Mouse (Mus musculus) heart, embryonic 16.5 days (tissue): Measurements from ENCODE around the gene Cldn2. TPM values are rescaled to one million over a fixed set of nuclear protein-coding genes. Genes with fewer than 3 reads are reported as not detected.

Experiments used
- ATAC-seq: fragments of 200-750 bp; cut with Nextera tagmentation; replicated peaks from 2 replicates; pipeline ENCODE4 v1.8.0; 2017; ENCODE audit warnings: moderate number of reproducible peaks; ENCODE audit not compliant: insufficient read depth, low FRiP score; ENCODE audit errors: extremely low read depth
- H3K27ac ChIP-seq: fragments of 300-500 bp; sonication (generic); 2 replicates; pipeline ENCODE4 v1.5.1; 2014; ENCODE audit warnings: mild to moderate bottlenecking, low read length, control low read depth, moderate library complexity
- H3K27me3 ChIP-seq: fragments of 300-500 bp; sonication (generic); 2 replicates; pipeline ENCODE4 v1.6.1; 2014; ENCODE audit warnings: low read length, mixed read lengths; ENCODE audit not compliant: control insufficient read depth, insufficient read depth
- H3K36me3 ChIP-seq: fragments of 300-500 bp; sonication (generic); 2 replicates; pipeline ENCODE4 v1.6.1; 2014; ENCODE audit not compliant: control insufficient read depth, insufficient read depth
- H3K4me1 ChIP-seq: fragments of 300-500 bp; sonication (generic); 2 replicates; pipeline ENCODE4 v1.6.1; 2014; ENCODE audit warnings: low read length, mixed read lengths; ENCODE audit not compliant: control insufficient read depth, insufficient read depth
- H3K4me2 ChIP-seq: fragments of 300-500 bp; sonication (generic); 2 replicates; pipeline ENCODE4 v1.6.1; 2014; ENCODE audit warnings: low read depth, mild to moderate bottlenecking, control low read depth, low read length
- H3K4me3 ChIP-seq: fragments of 300-500 bp; sonication (generic); 2 replicates; pipeline ENCODE4 v1.5.1; 2014; ENCODE audit warnings: mild to moderate bottlenecking, control low read depth, low read length
- H3K9ac ChIP-seq: fragments of 300-500 bp; sonication (generic); 2 replicates; pipeline ENCODE4 v1.6.1; 2014; ENCODE audit warnings: low read length, control low read depth
- H3K9me3 ChIP-seq: fragments of 300-500 bp; sonication (generic); replicated peaks from 2 replicates; pipeline ENCODE4 v1.6.1; 2016; ENCODE audit warnings: low read length; ENCODE audit not compliant: control insufficient read depth
- whole genome bisulfite sequencing: fragments of 180-500 bp; shearing (Covaris S2); extraction: QIAGEN DNeasy Blood & Tissue Kit; methylation state at CpG from one replicate; pipeline ENCODE4 v1.1.7; 2014; 5-methylcytosine and 5-hydroxymethylcytosine counted together
- polyA plus RNA-seq: library from polyadenylated mRNA; unstranded; fragments of >200 nt; fragmentation: Nextera tagmentation; extraction: Ambion mirVana; gene quantifications from 2 replicates; pipeline ENCODE4 v1.2.1, GENCODE M21; 2015

Gene Cldn2
- polyA plus RNA-seq, 1 experiment from 2014 or later = 0.58 TPM

GRCm38 (mm10) chrX:139799953-139800352, 675 bp upstream of the Cldn2 start:
- H3K4me1 ChIP-seq = no peaks in the 10 kb centered on the region
- no peak overlapping the region for H3K9ac ChIP-seq
- H3K4me2 ChIP-seq = no peak overlapping the region
- H3K9me3 ChIP-seq = no peaks in the 10 kb centered on the region
- no peaks in the 10 kb centered on the region for H3K36me3 ChIP-seq
- no peaks in the 10 kb centered on the region for H3K27me3 ChIP-seq
- no peak overlapping the region for H3K4me3 ChIP-seq
- WGBS = 66% methylated on average over 3 of the region's 3 CpGs
- no peak overlapping the region for H3K27ac ChIP-seq
- no peak for ATAC-seq

GRCm38 (mm10) chrX:139803028-139803427, 2.4 kb downstream of the Cldn2 start:
- H3K4me2 ChIP-seq = no peak overlapping the region
- no peak overlapping the region for H3K4me3 ChIP-seq
- no peak overlapping the region for H3K27ac ChIP-seq
- H3K9me3 ChIP-seq = no peaks in the 10 kb centered on the region
- H3K36me3 ChIP-seq = no peaks in the 10 kb centered on the region
- WGBS = 69% methylated on average over 2 of the region's 2 CpGs
- H3K4me1 ChIP-seq = no peaks in the 10 kb centered on the region
- no peak overlapping the region for H3K9ac ChIP-seq
- H3K27me3 ChIP-seq = no peaks in the 10 kb centered on the region
- no peak for ATAC-seq

- Histone ChIP-seq H3K4me2 (no peak overlapping the region), H3K9me3 (no peaks in the 10 kb centered on the region), H3K27me3 (no peaks in the 10 kb centered on the region), H3K27ac (no peak overlapping the region), H3K4me1 (no peaks in the 10 kb centered on the region), H3K4me3 (no peak overlapping the region), H3K36me3 (no peaks in the 10 kb centered on the region), H3K9ac (no peak overlapping the region)
- no peak for ATAC-seq
- WGBS = 93% methylated on average over 4 of the region's 4 CpGs
Observed at GRCm38 (mm10) chrX:139805918-139806317, 5.3 kb downstream of the Cldn2 start.

- Histone ChIP-seq H3K9me3 (no peaks in the 10 kb centered on the region), H3K27ac (no peak overlapping the region), H3K36me3 (no peaks in the 10 kb centered on the region), H3K9ac (no peak overlapping the region), H3K4me2 (no peak overlapping the region), H3K27me3 (no peaks in the 10 kb centered on the region), H3K4me3 (no peak overlapping the region), H3K4me1 (no peaks in the 10 kb centered on the region)
- no peak for ATAC-seq
- WGBS = 56% methylated on average over 2 of the region's 2 CpGs
Observed at GRCm38 (mm10) chrX:139807391-139807790, 6.8 kb downstream of the Cldn2 start.

GRCm38 (mm10) chrX:139808085-139808484, 7.5 kb downstream of the Cldn2 start:
- WGBS = 45% methylated on average over 4 of the region's 4 CpGs
- H3K9me3 ChIP-seq = no peaks in the 10 kb centered on the region

GRCm38 (mm10) chrX:139808501-139808900, 7.9 kb downstream of the Cldn2 start:
- Histone ChIP-seq H3K9ac (no peak overlapping the region), H3K9me3 (no peaks in the 10 kb centered on the region), H3K36me3 (no peaks in the 10 kb centered on the region), H3K4me3 (no peak overlapping the region), H3K27me3 (no peaks in the 10 kb centered on the region), H3K4me2 (no peak overlapping the region), H3K4me1 (no peaks in the 10 kb centered on the region), H3K27ac (no peak overlapping the region)
- ATAC-seq = no peak
- 80% methylated on average over 10 of the region's 10 CpGs for WGBS

More at GRCm38 (mm10) chrX:139808085-139808484, 7.5 kb downstream of the Cldn2 start:
- H3K27ac ChIP-seq = no peak overlapping the region
- no peak overlapping the region for H3K4me2 ChIP-seq
- H3K4me3 ChIP-seq = no peak overlapping the region
- H3K27me3 ChIP-seq = no peaks in the 10 kb centered on the region
- H3K9ac ChIP-seq = no peak overlapping the region
- H3K36me3 ChIP-seq = no peaks in the 10 kb centered on the region
- no peak for ATAC-seq
- H3K4me1 ChIP-seq = no peaks in the 10 kb centered on the region

- no peak for ATAC-seq
- Histone ChIP-seq H3K36me3 (no peaks in the 10 kb centered on the region), H3K9ac (no peak overlapping the region), H3K4me1 (no peaks in the 10 kb centered on the region), H3K4me3 (no peak overlapping the region), H3K4me2 (no peak overlapping the region), H3K9me3 (no peaks in the 10 kb centered on the region), H3K27ac (no peak overlapping the region), H3K27me3 (no peaks in the 10 kb centered on the region)
- WGBS = 65% methylated on average over 3 of the region's 3 CpGs
Observed at GRCm38 (mm10) chrX:139812636-139813298, 12.1 kb downstream of the Cldn2 start.

- no peak overlapping the region for H3K4me3 ChIP-seq
- H3K4me1 ChIP-seq = no peaks in the 10 kb centered on the region
- H3K36me3 ChIP-seq = no peaks in the 10 kb centered on the region
- no peak overlapping the region for H3K9ac ChIP-seq
- ATAC-seq = no peak
- H3K4me2 ChIP-seq = no peak overlapping the region
- H3K27me3 ChIP-seq = no peaks in the 10 kb centered on the region
- no peak overlapping the region for H3K27ac ChIP-seq
- H3K9me3 ChIP-seq = no peaks in the 10 kb centered on the region
- 55% methylated on average over 9 of the region's 9 CpGs for WGBS
Observed at GRCm38 (mm10) chrX:139813299-139814002, 12.8 kb downstream of the Cldn2 start.

- H3K4me3 ChIP-seq = no peak overlapping the region
- H3K9ac ChIP-seq = no peak overlapping the region
- no peaks in the 10 kb centered on the region for H3K9me3 ChIP-seq
- no peaks in the 10 kb centered on the region for H3K4me1 ChIP-seq
- WGBS = 66% methylated on average over 8 of the region's 8 CpGs
- ATAC-seq = 0 out of 2 replicates have a peak, but pooled peaks have one; percentile 37
- no peaks in the 10 kb centered on the region for H3K36me3 ChIP-seq
- no peaks in the 10 kb centered on the region for H3K27me3 ChIP-seq
- no peak overlapping the region for H3K27ac ChIP-seq
- H3K4me2 ChIP-seq = no peak overlapping the region
Observed at GRCm38 (mm10) chrX:139814018-139814635, 13.5 kb downstream of the Cldn2 start.
